Mouse (Mus musculus): ENCODE data around the gene Tbl2. TPM values are rescaled to one million over a fixed set of nuclear protein-coding genes. Genes with fewer than 3 reads are reported as not detected.

Gene Tbl2
- polyA plus RNA-seq, 2 experiments: 23.2 to 29.8 TPM

GRCm38 (mm10) chr5:135179616-135180015 lies 30.2 kb downstream of the Tbl2 start:
- ATAC-seq (ENCODE audit: low FRiP score, low read depth): no peak
- WGBS: 95% methylated on average over 5 of the region's 7 CpGs
- H3K27ac ChIP-seq (replicated peaks; ENCODE audit: low read depth, low read length): no peak overlapping the region
- peaks cover 76% of the 10 kb centered on the region for H3K36me3 ChIP-seq (ENCODE audit: control insufficient read depth, insufficient read depth, low read length)
- no peak overlapping the region for H3K4me2 ChIP-seq (replicated peaks; ENCODE audit: low read depth, low read length, severe bottlenecking)
- no peaks in the 10 kb centered on the region for H3K4me1 ChIP-seq (ENCODE audit: control insufficient read depth, insufficient read depth, low read length)
- H3K9ac ChIP-seq (ENCODE audit: low read depth, low read length, severe bottlenecking): no peak overlapping the region
- DNase-seq (ENCODE audit: low spot score): no peak
- no peaks in the 10 kb centered on the region for H3K27me3 ChIP-seq (ENCODE audit: control insufficient read depth, insufficient read depth, low read length)
- no peak overlapping the region for H3K4me3 ChIP-seq (replicated peaks; ENCODE audit: low read length)
- no peak for TF ChIP-seq POLR2A (IDR thresholded peaks at IDR 0.05; ENCODE audit: borderline replicate concordance, extremely low read depth, insufficient read depth, insufficient read length)
- no peaks in the 10 kb centered on the region for H3K9me3 ChIP-seq (ENCODE audit: control insufficient read depth, low read length)

DNA sequence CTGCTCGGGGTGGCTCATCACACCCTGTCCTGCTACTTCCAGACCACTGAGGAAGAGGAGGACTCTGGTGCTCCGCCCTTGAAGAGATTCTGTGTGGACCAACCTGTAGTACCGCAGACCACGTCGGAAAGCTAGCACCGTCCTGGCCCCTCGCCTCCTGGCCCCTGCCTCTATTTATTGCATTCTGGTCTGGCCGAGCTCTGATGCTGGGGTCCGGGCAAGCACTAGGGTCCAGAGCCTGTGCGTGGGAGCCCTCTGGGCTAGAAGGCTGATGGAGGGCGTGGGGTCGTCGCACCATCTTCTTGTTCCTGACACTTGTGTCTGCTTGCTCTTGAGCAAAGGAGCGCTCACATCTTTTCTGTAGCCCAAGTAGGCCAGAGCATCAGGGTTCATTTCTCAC lies 31.3 kb downstream of the Tbl2 start:
- H3K9me3 ChIP-seq (ENCODE audit: control insufficient read depth, low read length): no peaks in the 10 kb centered on the region
- H3K27ac ChIP-seq (replicated peaks; ENCODE audit: low read depth, low read length): no peak overlapping the region
- TF ChIP-seq POLR2A (IDR thresholded peaks at IDR 0.05; ENCODE audit: borderline replicate concordance, extremely low read depth, insufficient read depth, insufficient read length): no peak
- peaks cover 66% of the 10 kb centered on the region for H3K36me3 ChIP-seq (ENCODE audit: control insufficient read depth, insufficient read depth, low read length)
- H3K9ac ChIP-seq (ENCODE audit: low read depth, low read length, severe bottlenecking): no peak overlapping the region
- H3K4me1 ChIP-seq (ENCODE audit: control insufficient read depth, insufficient read depth, low read length): no peaks in the 10 kb centered on the region
- no peak overlapping the region for H3K4me3 ChIP-seq (replicated peaks; ENCODE audit: low read length)
- ATAC-seq (ENCODE audit: low FRiP score, low read depth) (no peak), DNase-seq (ENCODE audit: low spot score) (no peak)
- WGBS: 94% methylated on average over 14 of the region's 14 CpGs
- H3K4me2 ChIP-seq (replicated peaks; ENCODE audit: low read depth, low read length, severe bottlenecking): no peak overlapping the region
- H3K27me3 ChIP-seq (ENCODE audit: control insufficient read depth, insufficient read depth, low read length): no peaks in the 10 kb centered on the region

DNA sequence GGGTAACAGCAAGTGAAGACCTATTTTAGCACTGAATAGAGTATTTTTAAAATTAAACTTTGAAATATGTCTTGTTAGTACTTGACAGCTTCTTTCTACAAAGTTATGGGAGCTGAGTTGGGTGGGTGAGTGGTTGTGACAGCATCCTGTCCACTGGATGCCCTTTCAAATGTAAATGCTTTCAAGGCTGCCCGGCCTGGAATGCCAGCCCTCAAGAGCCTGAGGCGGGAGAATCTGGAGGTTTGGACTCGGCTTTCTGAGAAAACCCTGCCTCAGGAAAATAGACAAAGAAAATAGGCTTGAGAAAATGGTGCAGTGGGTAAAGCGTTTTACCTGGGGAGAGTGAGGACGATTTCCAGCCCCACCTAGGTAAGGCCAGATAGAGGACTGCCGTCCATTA lies 32.3 kb downstream of the Tbl2 start:
- TF ChIP-seq POLR2A (IDR thresholded peaks at IDR 0.05; ENCODE audit: borderline replicate concordance, extremely low read depth, insufficient read depth, insufficient read length): no peak
- Histone ChIP-seq H3K4me2 (replicated peaks; ENCODE audit: low read depth, low read length, severe bottlenecking) (no peak overlapping the region), H3K27me3 (ENCODE audit: control insufficient read depth, insufficient read depth, low read length) (no peaks in the 10 kb centered on the region), H3K36me3 (ENCODE audit: control insufficient read depth, insufficient read depth, low read length) (peaks cover 59% of the 10 kb centered on the region), H3K9me3 (ENCODE audit: control insufficient read depth, low read length) (no peaks in the 10 kb centered on the region), H3K4me3 (replicated peaks; ENCODE audit: low read length) (no peak overlapping the region), H3K9ac (ENCODE audit: low read depth, low read length, severe bottlenecking) (no peak overlapping the region), H3K27ac (replicated peaks; ENCODE audit: low read depth, low read length) (no peak overlapping the region), H3K4me1 (ENCODE audit: control insufficient read depth, insufficient read depth, low read length) (no peaks in the 10 kb centered on the region)
- 81% methylated on average over 6 of the region's 6 CpGs for WGBS
- ATAC-seq (ENCODE audit: low FRiP score, low read depth): no peak
- no peak for DNase-seq (ENCODE audit: low spot score)

GRCm38 (mm10) chr5:135183131-135183861 lies 33.8 kb downstream of the Tbl2 start:
- Histone ChIP-seq H3K27me3 (ENCODE audit: control insufficient read depth, insufficient read depth, low read length) (no peaks in the 10 kb centered on the region), H3K9me3 (ENCODE audit: control insufficient read depth, low read length) (no peaks in the 10 kb centered on the region), H3K36me3 (ENCODE audit: control insufficient read depth, insufficient read depth, low read length) (peaks cover 45% of the 10 kb centered on the region), H3K27ac (replicated peaks; ENCODE audit: low read depth, low read length) (no peak overlapping the region), H3K4me1 (ENCODE audit: control insufficient read depth, insufficient read depth, low read length) (no peaks in the 10 kb centered on the region), H3K4me3 (replicated peaks; ENCODE audit: low read length) (no peak overlapping the region), H3K9ac (ENCODE audit: low read depth, low read length, severe bottlenecking) (no peak overlapping the region), H3K4me2 (replicated peaks; ENCODE audit: low read depth, low read length, severe bottlenecking) (no peak overlapping the region)
- no peak for DNase-seq (ENCODE audit: low spot score)
- ATAC-seq (ENCODE audit: low FRiP score, low read depth): no peak
- 65% methylated on average over 8 of the region's 8 CpGs for WGBS
- no peak for TF ChIP-seq POLR2A (IDR thresholded peaks at IDR 0.05; ENCODE audit: borderline replicate concordance, extremely low read depth, insufficient read depth, insufficient read length)

- Histone ChIP-seq H3K27ac (replicated peaks; ENCODE audit: low read depth, low read length) (no peak overlapping the region), H3K9ac (ENCODE audit: low read depth, low read length, severe bottlenecking) (no peak overlapping the region), H3K4me3 (replicated peaks; ENCODE audit: low read length) (no peak overlapping the region), H3K9me3 (ENCODE audit: control insufficient read depth, low read length) (no peaks in the 10 kb centered on the region), H3K4me2 (replicated peaks; ENCODE audit: low read depth, low read length, severe bottlenecking) (no peak overlapping the region), H3K36me3 (ENCODE audit: control insufficient read depth, insufficient read depth, low read length) (peaks cover 34% of the 10 kb centered on the region), H3K4me1 (ENCODE audit: control insufficient read depth, insufficient read depth, low read length) (peaks cover 11% of the 10 kb centered on the region), H3K27me3 (ENCODE audit: control insufficient read depth, insufficient read depth, low read length) (no peaks in the 10 kb centered on the region)
- TF ChIP-seq POLR2A (IDR thresholded peaks at IDR 0.05; ENCODE audit: borderline replicate concordance, extremely low read depth, insufficient read depth, insufficient read length): no peak
- ATAC-seq (ENCODE audit: low FRiP score, low read depth) (no peak), DNase-seq (ENCODE audit: low spot score) (no peak)
- WGBS: 94% methylated on average over 3 of the region's 3 CpGs
Measured at GRCm38 (mm10) chr5:135185016-135185415, 35.6 kb downstream of the Tbl2 start.

Measured in limb, embryonic 14.5 days (tissue).